ENCODE assay signal across 30 mouse cellular contexts in genomic region chr4:87184147-87184930, GRCm38 (mm10). TPM values are rescaled to one million over a fixed set of nuclear protein-coding genes. Genes with fewer than 3 reads are reported as not detected.
DNase-seq lines count a peak whose midpoint lies in the region; ATAC-seq and TF ChIP-seq lines count a peak whose summit lies in the region.
"Had no signal": no experiment of that assay in that cellular context is flagged by ENCODE, and none has a peak within 500 bp of the region (broad histone marks: within the 10 kb centered on the region; RNA-seq: fewer than 3 reads in every experiment).

No protein-coding gene starts in this region.

- no peak for ATAC-seq in limb, embryonic 14.5 days (ENCODE audit: low FRiP score, low read depth)
- peak; percentile 72 for ATAC-seq in neural tube, embryonic 13.5 days (ENCODE audit: low read depth)
- peak; percentile 73 for ATAC-seq in neural tube, embryonic 15.5 days (ENCODE audit: low FRiP score)
- ATAC-seq: CD4-positive, CD25-positive, alpha-beta regulatory T cell, adult 4 months; forebrain, postnatal 0 days; intestine, embryonic 15.5 days had no signal

- WGBS in limb, embryonic 14.5 days = 59% methylated on average over 10 of the region's 10 CpGs
- 87% methylated on average over 10 of the region's 10 CpGs for WGBS in limb, embryonic 10.5 days
- 40% methylated on average over 10 of the region's 10 CpGs for WGBS in neural tube, embryonic 13.5 days
- 25% methylated on average over 10 of the region's 10 CpGs for WGBS in neural tube, embryonic 15.5 days

- no peaks in the 10 kb centered on the region for H3K36me3 ChIP-seq in limb, embryonic 14.5 days (ENCODE audit: control insufficient read depth, insufficient read depth, low read length)
- no peaks in the 10 kb centered on the region for H3K36me3 ChIP-seq in limb, embryonic 10.5 days
- H3K36me3 ChIP-seq in neural tube, embryonic 13.5 days = no peaks in the 10 kb centered on the region
- H3K36me3 ChIP-seq in neural tube, embryonic 15.5 days = no peaks in the 10 kb centered on the region
- H3K36me3 ChIP-seq: heart, embryonic 13.5 days; hindbrain, embryonic 15.5 days; intestine, embryonic 15.5 days; liver, embryonic 15.5 days; lung, embryonic 15.5 days; midbrain, embryonic 12.5 days had no signal

- intact Hi-C loops in heart, postnatal 36 days (cut with DNase I) = no loop called here

- peak; percentile 65 for DNase-seq in heart, adult 11 months
- no peak for DNase-seq in heart, postnatal 36 days
- peak; percentile 26 for DNase-seq in limb, embryonic 14.5 days (ENCODE audit: low spot score)
- DNase-seq in limb, embryonic 10.5 days (ENCODE audit: low spot score) = no peak
- DNase-seq in neural tube, embryonic 10.5 days (ENCODE audit: extremely low spot score, low spot score) = no peak
- DNase-seq: adrenal gland, postnatal 25 days; cerebellum, adult 18-20 months; cerebellum, postnatal 10 days; forebrain, postnatal 0 days; heart, postnatal 10 days; kidney, adult 2 months; kidney, postnatal 36 days; layer of hippocampus, postnatal 36 days; left cerebral cortex, postnatal 4 days; thymus, adult 2 months; thymus, postnatal 36 days had no signal

- no peaks in the 10 kb centered on the region for H3K4me1 ChIP-seq in limb, embryonic 14.5 days (ENCODE audit: control insufficient read depth, insufficient read depth, low read length)
- H3K4me1 ChIP-seq in limb, embryonic 10.5 days = no peaks in the 10 kb centered on the region
- H3K4me1 ChIP-seq in neural tube, embryonic 13.5 days (replicated peaks) = peaks cover 18% of the 10 kb centered on the region
- H3K4me1 ChIP-seq in neural tube, embryonic 15.5 days = peaks cover 12% of the 10 kb centered on the region
- H3K4me1 ChIP-seq: intestine, embryonic 15.5 days; liver, embryonic 15.5 days; lung, embryonic 15.5 days had no signal

- no peak overlapping the region for H3K27ac ChIP-seq in limb, embryonic 14.5 days (replicated peaks; ENCODE audit: low read depth, low read length)
- H3K27ac ChIP-seq in limb, embryonic 10.5 days = no peak overlapping the region
- peak overlapping the region; percentile 14; the same call in 1 of the 2 replicates for H3K27ac ChIP-seq in neural tube, embryonic 13.5 days (replicated peaks)
- peak overlapping the region; percentile 61 for H3K27ac ChIP-seq in neural tube, embryonic 15.5 days (replicated peaks)
- H3K27ac ChIP-seq: heart, embryonic 13.5 days; intestine, embryonic 15.5 days; liver, embryonic 15.5 days; lung, embryonic 15.5 days; midbrain, embryonic 12.5 days had no signal

- H3K9me3 ChIP-seq in limb, embryonic 14.5 days (ENCODE audit: control insufficient read depth, low read length) = no peaks in the 10 kb centered on the region
- no peaks in the 10 kb centered on the region for H3K9me3 ChIP-seq in limb, embryonic 10.5 days (replicated peaks)
- no peaks in the 10 kb centered on the region for H3K9me3 ChIP-seq in neural tube, embryonic 13.5 days
- H3K9me3 ChIP-seq in neural tube, embryonic 15.5 days (replicated peaks) = no peaks in the 10 kb centered on the region
- H3K9me3 ChIP-seq: heart, embryonic 13.5 days; hindbrain, embryonic 15.5 days; intestine, embryonic 15.5 days; liver, embryonic 15.5 days; lung, embryonic 15.5 days; midbrain, embryonic 12.5 days had no signal

- H3K4me3 ChIP-seq in limb, embryonic 14.5 days (replicated peaks; ENCODE audit: low read length) = no peak overlapping the region
- no peak overlapping the region for H3K4me3 ChIP-seq in limb, embryonic 10.5 days
- H3K4me3 ChIP-seq in neural tube, embryonic 13.5 days = no peak overlapping the region
- H3K4me3 ChIP-seq in neural tube, embryonic 15.5 days (replicated peaks) = no peak overlapping the region
- H3K4me3 ChIP-seq: heart, embryonic 13.5 days; hindbrain, embryonic 15.5 days; intestine, embryonic 15.5 days; liver, embryonic 15.5 days; lung, embryonic 15.5 days; midbrain, embryonic 12.5 days; myocyte had no signal

- no peaks in the 10 kb centered on the region for H3K27me3 ChIP-seq in limb, embryonic 14.5 days (ENCODE audit: control insufficient read depth, insufficient read depth, low read length)
- no peaks in the 10 kb centered on the region for H3K27me3 ChIP-seq in limb, embryonic 10.5 days (ENCODE audit: low read depth, poor library complexity, severe bottlenecking)
- no peaks in the 10 kb centered on the region for H3K27me3 ChIP-seq in neural tube, embryonic 13.5 days
- no peaks in the 10 kb centered on the region for H3K27me3 ChIP-seq in neural tube, embryonic 15.5 days (replicated peaks)
- H3K27me3 ChIP-seq: heart, embryonic 13.5 days; hindbrain, embryonic 15.5 days; intestine, embryonic 15.5 days; liver, embryonic 15.5 days; lung, embryonic 15.5 days; midbrain, embryonic 12.5 days had no signal

- TF ChIP-seq POLR2A in limb, embryonic 14.5 days (IDR thresholded peaks at IDR 0.05; ENCODE audit: borderline replicate concordance, extremely low read depth, insufficient read depth, insufficient read length) = no peak

- no peak overlapping the region for H3K4me2 ChIP-seq in limb, embryonic 14.5 days (replicated peaks; ENCODE audit: low read depth, low read length, severe bottlenecking)
- peak overlapping the region; percentile 26; the same call in 1 of the 2 replicates for H3K4me2 ChIP-seq in neural tube, embryonic 13.5 days
- H3K4me2 ChIP-seq in neural tube, embryonic 15.5 days = peak overlapping the region; percentile 29
- H3K4me2 ChIP-seq: heart, embryonic 13.5 days; hindbrain, embryonic 15.5 days; intestine, embryonic 15.5 days; liver, embryonic 15.5 days; lung, embryonic 15.5 days; midbrain, embryonic 12.5 days had no signal

- no peak overlapping the region for H3K9ac ChIP-seq in limb, embryonic 14.5 days (ENCODE audit: low read depth, low read length, severe bottlenecking)
- no peak overlapping the region for H3K9ac ChIP-seq in neural tube, embryonic 13.5 days
- no peak overlapping the region for H3K9ac ChIP-seq in neural tube, embryonic 15.5 days (replicated peaks)
- H3K9ac ChIP-seq: forebrain, postnatal 0 days; heart, embryonic 13.5 days; hindbrain, embryonic 15.5 days; intestine, embryonic 15.5 days; liver, embryonic 15.5 days; lung, embryonic 15.5 days; midbrain, embryonic 12.5 days had no signal

RNA-seq across cellular contexts. Expression of gene Slc24a2, which starts 45.9 kb away (rescaled TPM):
- total RNA-seq in heart, postnatal 36 days (2021) = 1 to 10 TPM; 1.3 to 2.8 TPM
- polyA plus RNA-seq in limb, embryonic 14.5 days (2012; rRNA removed) = 0.62 and 0.72 TPM in 2 replicates
- polyA plus RNA-seq in limb, embryonic 14.5 days (2014; fragmentation: Nextera tagmentation; extraction: Ambion mirVana) = 1.3 and 1.6 TPM in 2 replicates
- 0.01 and 0.06 TPM in 2 replicates for polyA plus RNA-seq in limb, embryonic 10.5 days (2016; fragmentation: Nextera tagmentation; extraction: Ambion mirVana)
- 1.4 and 2.7 TPM in 2 replicates for polyA plus RNA-seq in neural tube, embryonic 13.5 days (2015; fragmentation: Nextera tagmentation; extraction: Ambion mirVana)
- 5.8 and 6.6 TPM in 2 replicates for polyA plus RNA-seq in neural tube, embryonic 15.5 days (2015; fragmentation: Nextera tagmentation; extraction: Ambion mirVana)
- total RNA-seq: liver, adult 2 months; megakaryocyte, adult 5-6 weeks; neutrophil, adult 5-6 weeks had no signal
- polyA plus RNA-seq: CD4-positive, CD25-positive, alpha-beta regulatory T cell, adult 4 months; kidney, embryonic 16.5 days; liver, adult 2 months; liver, embryonic 15.5 days had no signal

Comparison
In these comparisons a context has a peak if more than half of its experiments do, and no peak if none do; other contexts are left out.
1. DNase-seq: peak in heart, adult 11 months (single experiment) and limb, embryonic 14.5 days (single experiment); none in heart, postnatal 36 days (0 of 2), limb, embryonic 10.5 days (single experiment) and neural tube, embryonic 10.5 days (single experiment).
2. H3K27ac ChIP-seq: peak in neural tube, embryonic 13.5 days (single experiment) and neural tube, embryonic 15.5 days (single experiment); none in limb, embryonic 14.5 days (single experiment) and limb, embryonic 10.5 days (single experiment).